Mouse (Mus musculus) CH12.LX (cell line): Measurements from ENCODE around the gene Rnf38.

Experiments used
- CTCF ChIP-seq, 2 experiments: IDR thresholded peaks in 1 of 2; conservative IDR thresholded peaks in 1 of 2; 2 replicates each; pipeline ENCODE4 v1.5.1; 2011 to 2012; ENCODE audit warnings: low read depth in 2 of 2, low read length in 2 of 2, improper control_type of control experiment in 1 of 2, inconsistent platforms in 1 of 2, mild to moderate bottlenecking in 1 of 2, moderate library complexity in 1 of 2
- MAFK ChIP-seq: IDR thresholded peaks from 2 replicates; pipeline ENCODE4 v1.6.1; 2011; ENCODE audit warnings: low read length, improper control_type of control experiment; ENCODE audit not compliant: insufficient replicate concordance
- NELFE ChIP-seq: IDR thresholded peaks from 2 replicates; pipeline ENCODE4 v1.6.1; 2011; ENCODE audit warnings: low read depth, low read length, improper control_type of control experiment
- PAX5 ChIP-seq: IDR thresholded peaks from 2 replicates; pipeline ENCODE4 v1.6.1; 2012; ENCODE audit warnings: low read length, inconsistent platforms, mixed read lengths
- POLR2A ChIP-seq: IDR thresholded peaks from 2 replicates; pipeline ENCODE4 v1.6.1; 2011; ENCODE audit warnings: low read depth, mild to moderate bottlenecking, improper control_type of control experiment, low read length
- TBP ChIP-seq: conservative IDR thresholded peaks from 2 replicates; pipeline ENCODE4 v1.6.1; 2011; ENCODE audit warnings: low read depth, low read length, improper control_type of control experiment
- TCF12 ChIP-seq: IDR thresholded peaks from 2 replicates; pipeline ENCODE4 v1.6.1; 2014; ENCODE audit warnings: low read depth, mild to moderate bottlenecking, inconsistent platforms, low read length, improper control_type of control experiment
- USF1 ChIP-seq: IDR thresholded peaks from 2 replicates; pipeline ENCODE4 v1.6.1; 2014; ENCODE audit warnings: low read depth, mild to moderate bottlenecking, inconsistent platforms, low read length, improper control_type of control experiment
- ZC3H11A ChIP-seq: IDR thresholded peaks from 2 replicates; pipeline ENCODE4 v1.6.1; 2012; ENCODE audit warnings: low read depth, mild to moderate bottlenecking, inconsistent platforms, low read length, improper control_type of control experiment

- TF ChIP-seq POLR2A (no peak), MAFK (no peak), CTCF (conservative IDR thresholded peaks at IDR 0.05 in 1 of 2, IDR thresholded peaks at IDR 0.05 in 1 of 2; ENCODE audit: low read depth in 2 of 2, low read length in 2 of 2) (no peak), USF1 (no peak), ZC3H11A (no peak), NELFE (no peak), TBP (no peak), PAX5 (no peak), TCF12 (no peak)
Measured at GRCm38 (mm10) chr4:44126805-44127204, 106.8 kb downstream of the Rnf38 start.
